Mouse (Mus musculus) cerebellum, adult 2 months (tissue): ENCODE results near the gene Odc1. TPM values are rescaled to one million over a fixed set of nuclear protein-coding genes. Genes with fewer than 3 reads are reported as not detected.

Source experiments
- DNase-seq, 2 experiments: peaks; one replicate each; pipeline ENCODE4 v3.0.0; 2021
- H3K27ac ChIP-seq: fragments of 200-500 bp; 2 replicates; pipeline ENCODE4 v1.5.1; 2012; ENCODE audit warnings: low read length, control low read depth, inconsistent platforms; ENCODE audit not compliant: insufficient read depth
- H3K27me3 ChIP-seq: fragments of 200-500 bp; 2 replicates; pipeline ENCODE4 v1.6.1; 2012; ENCODE audit warnings: inconsistent platforms, mild to moderate bottlenecking, low read length, moderate library complexity; ENCODE audit not compliant: control insufficient read depth, insufficient read depth
- H3K4me1 ChIP-seq: fragments of 200-500 bp; 2 replicates; pipeline ENCODE4 v1.6.1; 2011; ENCODE audit warnings: low read length; ENCODE audit not compliant: control insufficient read depth, insufficient read depth
- H3K4me3 ChIP-seq: fragments of 200-500 bp; replicated peaks from 2 replicates; pipeline ENCODE3; 2011; ENCODE audit warnings: mild to moderate bottlenecking, low read depth, low read length, control low read depth; ENCODE audit not compliant: insufficient read depth
- CTCF ChIP-seq: fragments of 200-500 bp; IDR thresholded peaks from 2 replicates; pipeline ENCODE4 v1.5.1; 2011; ENCODE audit warnings: low read depth, mild to moderate bottlenecking, control low read depth, low read length, moderate library complexity, borderline replicate concordance; ENCODE audit not compliant: insufficient read depth
- POLR2A ChIP-seq: fragments of 200-500 bp; IDR thresholded peaks from 2 replicates; pipeline ENCODE4 v1.6.1; 2011; ENCODE audit warnings: low read length, control low read depth, borderline replicate concordance; ENCODE audit not compliant: insufficient read depth
- WGBS: fragments of 180-500 bp; shearing (Covaris S2); methylation state at CpG from one replicate; pipeline ENCODE4 v1.1.7; 2018; 5-methylcytosine and 5-hydroxymethylcytosine counted together
- polyA plus RNA-seq: library from polyadenylated mRNA; depleted of rRNA; stranded (reverse); fragments of >200 nt; gene quantifications from 2 replicates; pipeline ENCODE4 v1.2.3, GENCODE M21; 2012

The Odc1 gene
- polyA plus RNA-seq, 1 experiment = 115 TPM

GRCm38 (mm10) chr12:17552949-17553348 lies 8.4 kb downstream of the Odc1 start:
- no peak for DNase-seq
- H3K4me1 ChIP-seq = peaks cover 9% of the 10 kb centered on the region
- WGBS = 91% methylated on average over 2 of the region's 2 CpGs
- no peak overlapping the region for H3K27ac ChIP-seq
- H3K4me3 ChIP-seq = no peak overlapping the region
- no peak for TF ChIP-seq CTCF
- TF ChIP-seq POLR2A = no peak
- no peaks in the 10 kb centered on the region for H3K27me3 ChIP-seq

DNA sequence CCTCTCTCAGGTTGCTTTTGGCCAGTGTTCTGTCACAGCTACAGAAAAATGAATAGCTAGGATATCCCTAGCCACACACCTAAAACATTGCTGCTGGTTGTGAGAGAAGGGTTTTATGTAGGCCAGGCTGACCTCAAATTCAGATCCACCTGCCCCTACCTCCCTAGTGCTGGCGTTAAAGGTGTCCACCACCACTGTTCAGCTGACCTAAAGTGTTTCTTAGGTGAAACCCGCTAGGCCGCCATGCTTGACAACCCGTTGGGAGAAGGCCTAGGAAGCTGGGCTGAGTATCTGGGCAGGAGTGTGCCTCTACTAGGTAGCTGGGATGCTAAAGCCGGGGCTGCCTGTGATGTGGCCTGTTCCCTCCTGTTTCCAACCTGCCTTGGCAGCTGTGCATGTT lies 9.0 kb downstream of the Odc1 start:
- Histone ChIP-seq H3K4me3 (no peak overlapping the region), H3K4me1 (peaks cover 11% of the 10 kb centered on the region), H3K27ac (no peak overlapping the region), H3K27me3 (no peaks in the 10 kb centered on the region)
- TF ChIP-seq CTCF (no peak), POLR2A (no peak)
- no peak for DNase-seq
- WGBS = 80% methylated on average over 5 of the region's 5 CpGs

GRCm38 (mm10) chr12:17554200-17554951 lies 9.8 kb downstream of the Odc1 start:
- 31% methylated on average over 15 of the region's 15 CpGs for WGBS
- H3K4me3 ChIP-seq = no peak overlapping the region
- TF ChIP-seq POLR2A (no peak), CTCF (peak; percentile 96)
- no peaks in the 10 kb centered on the region for H3K27me3 ChIP-seq
- peaks cover 11% of the 10 kb centered on the region for H3K4me1 ChIP-seq
- no peak overlapping the region for H3K27ac ChIP-seq
- peak; percentile 81 to 91 for DNase-seq

DNA sequence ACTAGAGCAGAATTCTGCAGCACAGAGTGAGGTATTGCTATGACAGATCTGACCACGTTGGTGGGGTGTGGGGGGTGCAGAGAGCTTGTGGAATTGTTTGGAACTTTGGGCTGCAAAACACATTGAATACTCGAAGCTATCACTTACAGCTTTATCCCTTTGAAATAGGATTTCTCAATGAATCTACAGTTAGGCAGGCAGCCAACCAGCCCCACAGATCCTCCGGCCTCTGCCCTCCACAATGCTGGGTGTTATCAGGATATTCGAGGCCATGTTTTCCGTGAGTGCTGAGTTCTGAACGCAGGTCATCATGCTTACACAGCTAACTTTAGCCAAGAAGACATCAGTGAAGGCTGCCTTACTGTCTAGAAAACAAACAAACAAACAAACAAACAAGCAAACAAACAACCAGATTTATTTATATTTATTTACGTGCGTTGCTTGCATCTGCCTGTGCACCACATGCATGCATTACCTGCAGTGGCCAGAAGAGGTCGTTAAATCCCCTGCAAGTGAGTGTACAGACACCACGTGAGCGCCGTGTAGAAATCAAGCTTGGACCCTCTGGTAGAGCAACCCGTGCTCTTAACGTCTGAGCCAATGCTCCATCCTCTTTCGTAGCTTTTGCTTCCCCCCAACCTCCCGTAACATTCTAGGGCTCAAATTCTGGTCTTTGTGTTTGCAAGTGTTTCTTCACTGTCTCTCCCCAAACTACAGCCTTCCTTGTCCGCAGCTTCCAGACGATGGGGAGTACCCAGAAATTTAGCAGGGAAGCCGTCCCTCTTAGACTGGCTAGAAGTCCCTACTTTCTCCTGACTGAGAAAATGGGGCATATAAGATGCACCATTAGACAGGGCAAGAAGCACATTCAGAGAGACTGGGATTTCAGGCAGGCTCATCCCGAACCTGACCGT lies 12.1 kb downstream of the Odc1 start:
- peak; percentile 75 to 83 for DNase-seq
- peak overlapping the region; percentile 39 for H3K4me3 ChIP-seq
- 30% methylated on average over 21 of the region's 21 CpGs for WGBS
- no peaks in the 10 kb centered on the region for H3K27me3 ChIP-seq
- peaks cover 11% of the 10 kb centered on the region for H3K4me1 ChIP-seq
- no peak overlapping the region for H3K27ac ChIP-seq
- peak; percentile 88 for TF ChIP-seq CTCF
- TF ChIP-seq POLR2A = no peak

DNA sequence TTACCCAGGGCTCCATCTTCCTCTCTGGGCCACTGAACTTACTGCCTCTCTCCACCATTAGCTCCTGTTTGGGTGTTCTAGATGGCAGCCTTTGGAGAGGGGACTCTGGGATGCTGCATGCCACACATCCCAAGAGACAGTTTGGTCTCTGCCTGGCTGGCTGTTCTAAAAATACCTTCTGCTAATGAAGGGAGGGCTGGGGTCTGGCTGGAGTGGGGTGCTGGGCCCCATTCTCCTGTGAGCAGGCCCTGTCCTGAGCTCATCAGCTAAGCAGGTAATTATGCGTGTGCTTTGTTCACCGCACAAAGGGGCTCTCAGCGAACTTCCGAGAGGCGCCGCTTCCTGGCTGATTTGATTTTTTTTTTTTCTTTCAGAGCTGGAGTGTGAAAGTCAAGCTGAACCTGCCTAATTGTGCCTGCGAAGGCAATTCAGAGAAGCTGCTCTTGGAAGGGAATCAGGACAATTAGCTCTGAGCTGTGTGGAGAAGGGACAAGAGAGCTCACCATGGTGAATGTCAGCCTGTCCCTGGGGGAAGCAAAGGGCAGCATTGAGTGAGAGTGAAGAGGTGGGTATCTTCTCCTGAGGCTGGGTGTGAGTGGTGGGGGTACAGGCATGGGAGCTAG lies 12.9 kb downstream of the Odc1 start:
- TF ChIP-seq POLR2A = no peak
- no peak for TF ChIP-seq CTCF
- no peak overlapping the region for H3K27ac ChIP-seq
- H3K4me1 ChIP-seq = peaks cover 11% of the 10 kb centered on the region
- no peaks in the 10 kb centered on the region for H3K27me3 ChIP-seq
- peak in 1 of 2 experiments; percentile 36 for DNase-seq
- 65% methylated on average over 7 of the region's 7 CpGs for WGBS
- H3K4me3 ChIP-seq = no peak overlapping the region

- no peak for TF ChIP-seq POLR2A
- TF ChIP-seq CTCF = no peak
- 38% methylated on average over 2 of the region's 2 CpGs for WGBS
Observed at GRCm38 (mm10) chr12:17557967-17558345, 13.4 kb downstream of the Odc1 start.

GRCm38 (mm10) chr12:17562396-17562795 lies 17.8 kb downstream of the Odc1 start:
- peaks cover 7% of the 10 kb centered on the region for H3K4me1 ChIP-seq
- no peaks in the 10 kb centered on the region for H3K27me3 ChIP-seq
- no peak for DNase-seq
- no peak for TF ChIP-seq POLR2A
- TF ChIP-seq CTCF = no peak
- H3K27ac ChIP-seq = no peak overlapping the region
- no peak overlapping the region for H3K4me3 ChIP-seq
- 23% methylated on average over 1 of the region's 1 CpGs for WGBS

More at GRCm38 (mm10) chr12:17557967-17558345, 13.4 kb downstream of the Odc1 start:
- H3K4me3 ChIP-seq = no peak overlapping the region
- no peak overlapping the region for H3K27ac ChIP-seq
- DNase-seq = peak; percentile 57 to 70
- no peaks in the 10 kb centered on the region for H3K27me3 ChIP-seq
- H3K4me1 ChIP-seq = peaks cover 11% of the 10 kb centered on the region
